Mouse (Mus musculus) ES-E14 (cell line): ENCODE data around the gene Znfx1. TPM values are rescaled to one million over a fixed set of nuclear protein-coding genes. Genes with fewer than 3 reads are reported as not detected.

ENCODE experiments used
- DNase-seq: peaks from one replicate; pipeline ENCODE4 v3.0.0-alpha.2; 2013; ENCODE audit warnings: low read depth, low spot score
- H3K27ac ChIP-seq: 2 replicates; pipeline ENCODE4 v1.5.1; 2012; ENCODE audit warnings: low read depth, mild to moderate bottlenecking, low read length, moderate library complexity, mixed read lengths; ENCODE audit not compliant: poor library complexity, insufficient read depth, severe bottlenecking
- H3K36me3 ChIP-seq: 2 replicates; pipeline ENCODE4 v1.6.1; 2012; ENCODE audit warnings: mild to moderate bottlenecking, low read length, moderate library complexity, mixed read lengths; ENCODE audit not compliant: control insufficient read depth, poor library complexity, insufficient read depth, severe bottlenecking
- H3K4me1 ChIP-seq, 2 experiments: fragments of 150-350 bp in 1 of 2; sonication (generic) in 1 of 2; 2 replicates each; pipeline ENCODE4 v1.6.1; 2012; ENCODE audit warnings: low read length in 2 of 2, mild to moderate bottlenecking in 1 of 2, mixed read lengths in 1 of 2; ENCODE audit not compliant: control insufficient read depth in 2 of 2, insufficient read depth in 2 of 2, poor library complexity in 1 of 2
- H3K4me3 ChIP-seq, 2 experiments: fragments of 150-350 bp in 1 of 2; sonication (generic) in 1 of 2; 2 replicates each; pipeline ENCODE4 v1.5.1; 2012; ENCODE audit warnings: low read length in 2 of 2, low read depth in 1 of 2, mild to moderate bottlenecking in 1 of 2, mixed read lengths in 1 of 2; ENCODE audit not compliant: insufficient read depth in 1 of 2, poor library complexity in 1 of 2, severe bottlenecking in 1 of 2
- H3K9ac ChIP-seq: 2 replicates; pipeline ENCODE4 v1.6.1; 2012; ENCODE audit warnings: low read depth, mild to moderate bottlenecking, low read length, mixed read lengths; ENCODE audit not compliant: poor library complexity, insufficient read depth, severe bottlenecking
- H3K9me3 ChIP-seq: fragments of 150-350 bp; sonication (generic); 2 replicates; pipeline ENCODE4 v1.6.1; 2012; ENCODE audit warnings: low read depth, mild to moderate bottlenecking, low read length; ENCODE audit not compliant: control insufficient read depth, insufficient read depth
- CHD2 ChIP-seq: IDR thresholded peaks from 2 replicates; pipeline ENCODE4 v1.6.1; 2014; ENCODE audit warnings: mild to moderate bottlenecking, low read depth, low read length, inconsistent platforms
- HCFC1 ChIP-seq: IDR thresholded peaks from 2 replicates; pipeline ENCODE4 v1.6.1; 2012; ENCODE audit warnings: low read length, inconsistent platforms, borderline replicate concordance; ENCODE audit not compliant: insufficient read depth
- MAFK ChIP-seq: IDR thresholded peaks from 2 replicates; pipeline ENCODE4 v1.6.1; 2014; ENCODE audit warnings: mild to moderate bottlenecking, low read depth, low read length, inconsistent platforms; ENCODE audit not compliant: insufficient read depth
- ZC3H11A ChIP-seq: IDR thresholded peaks from 2 replicates; pipeline ENCODE4 v1.6.1; 2012; ENCODE audit warnings: low read depth, mild to moderate bottlenecking, inconsistent platforms, low read length, borderline replicate concordance
- ZNF384 ChIP-seq: IDR thresholded peaks from 2 replicates; pipeline ENCODE4 v1.6.1; 2012; ENCODE audit warnings: low read depth, low read length, inconsistent platforms
- in situ Hi-C, 2 experiments: fragments of 600-800 bp; cut with MboI; formaldehyde crosslinking; loops; one replicate each; pipeline ENCODE4 v1.15.1; 2025; ENCODE audit warnings: low sequenced_read_pairs in 2 of 2, inconsistent platforms in 1 of 2; ENCODE audit not compliant: unreplicated experiment in 2 of 2
- total RNA-seq: library from RNA; depleted of rRNA; stranded (reverse); fragments of 300-350 nt; gene quantifications from 2 replicates; pipeline ENCODE4 v1.2.3, GENCODE M21; 2012

The Znfx1 gene
- total RNA-seq, 1 experiment: 15.3 TPM

DNA sequence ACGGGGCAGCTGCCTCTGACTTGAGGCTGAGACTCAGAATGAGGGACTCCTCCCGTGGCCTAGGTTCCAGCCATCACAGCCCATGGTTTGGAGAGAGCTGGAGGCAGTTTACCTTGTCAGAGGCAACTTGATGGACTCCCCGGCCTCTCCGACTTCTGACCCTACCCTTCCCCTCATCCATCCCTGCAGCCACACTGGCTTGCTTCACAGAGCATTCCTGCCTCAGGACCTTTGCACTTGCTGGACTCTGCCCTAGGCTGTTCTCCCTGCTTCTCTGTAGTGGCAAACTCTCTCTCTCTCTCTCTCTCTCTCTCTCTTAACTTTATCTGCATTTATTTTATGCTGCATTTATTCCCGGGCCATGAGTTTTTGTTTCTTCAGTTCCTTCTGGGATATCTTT lies 24.0 kb upstream of the Znfx1 start:
- in situ Hi-C loops: no loop called here
- Histone ChIP-seq H3K27ac (no peak overlapping the region), H3K4me1 (no peaks in the 10 kb centered on the region), H3K4me3 (no peak overlapping the region), H3K9ac (no peak overlapping the region), H3K36me3 (no peaks in the 10 kb centered on the region), H3K9me3 (no peaks in the 10 kb centered on the region)
- DNase-seq: no peak
- TF ChIP-seq ZNF384: no peak
- TF ChIP-seq MAFK: no peak
- no peak for TF ChIP-seq CHD2

DNA sequence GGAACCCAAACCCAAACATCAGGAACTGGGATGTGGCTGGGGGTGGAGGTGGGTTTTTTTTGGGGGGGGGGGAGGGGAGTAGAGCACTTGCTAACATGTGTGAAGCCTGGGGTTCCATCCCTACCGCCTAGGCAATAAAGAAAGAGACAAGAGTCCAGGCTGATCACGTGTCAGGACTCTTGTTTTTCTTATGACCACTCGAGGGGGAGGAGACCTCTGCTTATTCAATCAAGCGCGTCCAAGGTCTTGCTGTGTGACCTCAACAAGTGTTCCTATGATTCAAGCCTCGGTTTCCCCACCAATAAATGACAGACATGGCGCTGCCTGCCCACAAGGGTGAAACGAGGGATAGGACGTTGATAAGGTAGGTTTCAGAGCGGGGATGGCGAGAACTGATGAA lies 23.3 kb upstream of the Znfx1 start:
- in situ Hi-C loops: no loop called here
- no peak for DNase-seq
- no peak for TF ChIP-seq ZC3H11A
- TF ChIP-seq MAFK: no peak
- TF ChIP-seq HCFC1: no peak
- TF ChIP-seq CHD2: no peak
- no peak for TF ChIP-seq ZNF384
- Histone ChIP-seq H3K36me3 (no peaks in the 10 kb centered on the region), H3K4me3 (no peak overlapping the region), H3K9me3 (no peaks in the 10 kb centered on the region), H3K9ac (no peak overlapping the region), H3K27ac (no peak overlapping the region), H3K4me1 (no peaks in the 10 kb centered on the region)

DNA sequence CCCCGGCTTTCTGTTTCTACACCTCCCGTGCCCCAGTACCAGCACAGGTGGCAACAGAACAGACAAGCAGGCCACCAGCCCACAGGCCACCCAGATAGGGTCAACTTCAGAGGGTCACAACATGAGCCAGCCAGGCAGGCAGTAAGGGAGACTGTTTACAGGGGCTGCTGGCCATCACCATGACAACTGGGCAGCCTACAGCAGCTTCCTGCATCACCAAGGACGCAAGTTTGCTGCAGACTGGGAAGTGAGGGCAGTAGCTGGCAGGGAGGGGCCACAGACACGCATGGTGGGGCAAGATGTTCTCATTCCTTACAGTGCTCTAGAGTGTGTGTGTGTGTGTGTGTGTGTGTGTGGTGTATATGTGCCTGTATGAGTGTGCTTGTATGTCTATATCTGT lies 18.8 kb upstream of the Znfx1 start:
- peaks cover 5 to 13% of the 10 kb centered on the region in 2 experiments; a peak in 3 of 4 replicates for H3K4me1 ChIP-seq
- H3K9me3 ChIP-seq: no peaks in the 10 kb centered on the region
- no peak for DNase-seq
- H3K4me3 ChIP-seq: no peak overlapping the region
- no peak overlapping the region for H3K9ac ChIP-seq
- in situ Hi-C loops: no loop called here
- H3K36me3 ChIP-seq: no peaks in the 10 kb centered on the region
- TF ChIP-seq HCFC1 (no peak), MAFK (no peak), ZNF384 (no peak), ZC3H11A (no peak), CHD2 (no peak)
- no peak overlapping the region for H3K27ac ChIP-seq

DNA sequence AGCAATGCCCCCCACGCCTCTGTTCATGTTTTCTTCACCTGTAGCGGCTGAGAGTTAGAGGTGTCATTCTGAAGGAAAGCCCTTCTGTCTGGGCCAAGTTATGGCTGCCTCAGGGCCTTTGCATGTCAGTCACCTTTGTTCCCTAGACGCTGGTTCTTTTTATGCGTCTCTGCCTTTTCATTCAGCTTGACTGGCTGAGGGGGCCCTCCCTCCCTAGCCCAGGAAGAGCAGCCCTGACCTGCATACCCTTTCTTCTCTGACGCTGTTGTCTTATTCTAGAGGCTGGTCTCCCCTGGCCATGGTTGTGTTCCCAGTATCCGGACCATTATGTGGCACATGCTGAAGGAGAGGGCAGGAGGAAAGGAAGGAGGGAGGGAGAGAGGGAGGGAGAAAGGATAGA lies 18.3 kb upstream of the Znfx1 start:
- DNase-seq: no peak
- no peak overlapping the region for H3K27ac ChIP-seq
- no peak overlapping the region for H3K9ac ChIP-seq
- no peaks in the 10 kb centered on the region for H3K9me3 ChIP-seq
- in situ Hi-C loops: no loop called here
- no peak overlapping the region for H3K4me3 ChIP-seq
- H3K36me3 ChIP-seq: no peaks in the 10 kb centered on the region
- TF ChIP-seq HCFC1 (no peak), MAFK (no peak), ZC3H11A (no peak), ZNF384 (no peak), CHD2 (no peak)
- H3K4me1 ChIP-seq: peaks cover 5 to 13% of the 10 kb centered on the region in 2 experiments; a peak in 3 of 4 replicates

DNA sequence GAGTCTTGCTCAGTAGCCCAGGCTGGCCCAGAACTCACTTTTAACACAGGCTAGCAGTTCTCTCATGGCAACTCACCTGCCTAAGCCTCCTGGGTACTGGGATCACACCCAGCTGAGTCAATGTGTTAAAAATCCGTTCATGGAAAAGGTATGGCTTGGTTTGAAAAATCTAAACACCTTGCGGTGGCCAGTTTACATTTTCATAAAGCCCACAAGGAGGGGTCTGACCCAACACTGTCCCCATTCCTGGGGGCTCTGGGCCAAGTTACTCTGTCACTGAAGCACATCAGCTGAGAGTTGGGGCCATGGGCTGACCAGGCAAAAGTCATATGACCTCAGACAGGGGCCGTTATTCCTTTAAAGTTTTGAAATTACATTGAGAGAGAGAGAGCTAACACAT lies 17.6 kb upstream of the Znfx1 start:
- DNase-seq: no peak
- no peak overlapping the region for H3K27ac ChIP-seq
- in situ Hi-C loops: no loop called here

More for the DNA sequence above, 17.6 kb upstream of the Znfx1 start:
- TF ChIP-seq MAFK (no peak), ZC3H11A (no peak), CHD2 (no peak)
- Histone ChIP-seq H3K9ac (no peak overlapping the region), H3K4me3 (no peak overlapping the region), H3K4me1 (peaks cover 5 to 13% of the 10 kb centered on the region in 2 experiments; a peak in 3 of 4 replicates), H3K36me3 (no peaks in the 10 kb centered on the region), H3K9me3 (no peaks in the 10 kb centered on the region)
